Mouse (Mus musculus): ENCODE results near the gene Adamts17. TPM values are rescaled to one million over a fixed set of nuclear protein-coding genes. Genes with fewer than 3 reads are reported as not detected.

Adamts17 gene
- total and polyA plus RNA-seq, 3 experiments = 0.33 to 0.42 TPM; not detected in 1

DNA sequence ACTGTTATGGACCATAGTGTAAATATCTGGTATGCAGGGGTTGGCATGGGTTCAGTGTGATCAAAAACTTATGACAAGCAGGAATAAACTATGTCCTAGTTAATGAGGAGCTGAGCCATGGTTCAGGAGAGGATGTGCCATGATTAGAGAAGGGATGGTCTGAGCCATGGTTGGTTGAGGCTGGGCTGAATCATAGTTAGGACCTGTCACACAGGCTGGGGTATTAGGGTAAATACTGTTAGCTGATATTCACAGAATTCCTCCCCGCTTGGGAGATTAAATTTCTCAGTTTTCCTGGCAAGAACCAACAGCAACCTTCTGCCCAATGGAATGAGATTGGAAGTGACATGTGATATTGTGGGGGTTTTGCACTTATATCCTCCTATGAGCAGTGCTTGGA, 84.6 kb downstream of the Adamts17 start:
- H3K4me3 ChIP-seq (ENCODE audit: control insufficient read depth in 1 of 2, insufficient read depth in 1 of 2, low read depth in 2 of 2, low read length in 2 of 2) = no peak overlapping the region
- H3K9me3 ChIP-seq (replicated peaks; ENCODE audit: insufficient read depth, low read length) = no peaks in the 10 kb centered on the region
- TF ChIP-seq NRF1 (IDR thresholded peaks at IDR 0.05; ENCODE audit: insufficient read depth, low read depth, low read length, poor library complexity, severe bottlenecking) = no peak
- no peak for TF ChIP-seq CHD2 (IDR thresholded peaks at IDR 0.05; ENCODE audit: low read length)
- TF ChIP-seq EP300 (IDR thresholded peaks at IDR 0.05; ENCODE audit: low read depth in 1 of 2, low read length in 2 of 2) = no peak
- TF ChIP-seq MAFK (IDR thresholded peaks at IDR 0.05; ENCODE audit: borderline replicate concordance, low read depth, low read length) = no peak
- no peak overlapping the region for H3K9ac ChIP-seq (ENCODE audit: control insufficient read depth, low read depth, low read length, poor library complexity, severe bottlenecking)
- H3K27me3 ChIP-seq (ENCODE audit: control insufficient read depth in 1 of 2, insufficient read depth in 2 of 2, low read length in 2 of 2) = no peaks in the 10 kb centered on the region
- H3K36me3 ChIP-seq (ENCODE audit: control insufficient read depth in 1 of 2, insufficient read depth in 2 of 2, low read length in 2 of 2) = no peaks in the 10 kb centered on the region
- no peaks in the 10 kb centered on the region for H3K79me2 ChIP-seq (ENCODE audit: control insufficient read depth, insufficient read depth, low read length, poor library complexity)
- no peak overlapping the region for H3K27ac ChIP-seq (ENCODE audit: control insufficient read depth, low read depth, low read length)
- no peak for DNase-seq (ENCODE audit: low read depth, low spot score)
- H3K4me1 ChIP-seq (ENCODE audit: control insufficient read depth in 1 of 2, insufficient read depth in 2 of 2, low read length in 2 of 2) = no peaks in the 10 kb centered on the region

DNA sequence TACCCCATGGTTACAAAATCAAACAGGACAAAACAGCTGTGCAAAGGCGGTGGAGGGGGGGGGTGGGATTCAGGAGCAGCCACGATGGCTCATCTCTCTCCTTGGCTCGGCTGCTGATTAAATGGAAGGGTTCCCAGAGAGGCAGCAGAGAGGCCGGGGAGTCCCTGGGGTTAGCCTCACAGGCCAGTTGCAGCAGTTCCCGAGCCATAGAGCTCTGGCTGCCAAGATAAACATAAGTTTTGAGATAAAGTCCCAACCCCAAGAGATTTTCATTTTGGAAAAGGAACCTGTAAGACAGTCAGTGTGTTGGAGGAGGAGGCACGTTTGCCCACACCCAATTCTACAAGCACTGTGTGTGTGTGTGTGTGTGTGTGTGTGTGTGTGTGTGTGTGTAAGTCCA, 89.7 kb downstream of the Adamts17 start:
- H3K27me3 ChIP-seq (ENCODE audit: control insufficient read depth in 1 of 2, insufficient read depth in 2 of 2, low read length in 2 of 2) = no peaks in the 10 kb centered on the region
- no peaks in the 10 kb centered on the region for H3K79me2 ChIP-seq (ENCODE audit: control insufficient read depth, insufficient read depth, low read length, poor library complexity)
- H3K9me3 ChIP-seq (replicated peaks; ENCODE audit: insufficient read depth, low read length) = no peaks in the 10 kb centered on the region
- H3K4me1 ChIP-seq (ENCODE audit: control insufficient read depth in 1 of 2, insufficient read depth in 2 of 2, low read length in 2 of 2) = no peaks in the 10 kb centered on the region
- no peak overlapping the region for H3K4me3 ChIP-seq (ENCODE audit: control insufficient read depth in 1 of 2, insufficient read depth in 1 of 2, low read depth in 2 of 2, low read length in 2 of 2)
- H3K9ac ChIP-seq (ENCODE audit: control insufficient read depth, low read depth, low read length, poor library complexity, severe bottlenecking) = no peak overlapping the region
- no peak overlapping the region for H3K27ac ChIP-seq (ENCODE audit: control insufficient read depth, low read depth, low read length)
- DNase-seq (ENCODE audit: low read depth, low spot score) = no peak
- TF ChIP-seq GABPA (IDR thresholded peaks at IDR 0.05; ENCODE audit: low read depth, low read length) (no peak), MAZ (IDR thresholded peaks at IDR 0.05; ENCODE audit: low read depth, low read length) (no peak), CHD1 (IDR thresholded peaks at IDR 0.05; ENCODE audit: low read depth, low read length) (no peak), UBTF (IDR thresholded peaks at IDR 0.05; ENCODE audit: borderline replicate concordance, insufficient read depth, low read depth, low read length) (no peak), ZKSCAN1 (IDR thresholded peaks at IDR 0.05; ENCODE audit: low read depth, low read length) (no peak), ELF1 (IDR thresholded peaks at IDR 0.05; ENCODE audit: low read depth, low read length) (no peak), TBP (IDR thresholded peaks at IDR 0.05; ENCODE audit: low read depth, low read length) (no peak), CTCF (IDR thresholded peaks at IDR 0.05 in 2 of 3, conservative IDR thresholded peaks at IDR 0.05 in 1 of 3; ENCODE audit: control insufficient read depth in 1 of 3, insufficient read depth in 1 of 3, low read depth in 2 of 3, low read length in 3 of 3, poor library complexity in 1 of 3, severe bottlenecking in 1 of 3) (no peak), JUND (IDR thresholded peaks at IDR 0.05; ENCODE audit: low read depth, low read length) (no peak), MAFK (IDR thresholded peaks at IDR 0.05; ENCODE audit: borderline replicate concordance, low read depth, low read length) (no peak)
- no peaks in the 10 kb centered on the region for H3K36me3 ChIP-seq (ENCODE audit: control insufficient read depth in 1 of 2, insufficient read depth in 2 of 2, low read length in 2 of 2)

DNA sequence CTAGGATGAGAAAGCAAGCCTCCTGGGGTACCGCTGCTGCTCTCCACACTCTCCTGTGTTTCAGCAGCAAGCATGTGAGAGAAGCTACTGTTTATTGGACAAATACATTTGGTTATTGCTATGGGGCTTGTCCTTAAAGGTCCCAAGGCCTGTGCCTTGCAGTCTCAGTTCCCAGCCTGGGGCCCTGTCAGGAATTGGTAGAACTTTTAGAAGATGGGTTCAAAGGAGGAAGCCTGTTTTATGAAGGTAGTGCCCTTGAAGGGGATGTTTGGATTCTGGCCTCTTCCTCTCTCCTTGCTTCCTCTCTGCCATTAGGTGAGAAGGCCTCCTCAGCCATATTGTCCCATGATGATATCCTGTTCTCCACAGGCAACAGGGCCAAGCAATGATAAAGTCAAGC, 91.8 kb downstream of the Adamts17 start:
- Histone ChIP-seq H3K79me2 (ENCODE audit: control insufficient read depth, insufficient read depth, low read length, poor library complexity) (no peaks in the 10 kb centered on the region), H3K27me3 (ENCODE audit: control insufficient read depth in 1 of 2, insufficient read depth in 2 of 2, low read length in 2 of 2) (no peaks in the 10 kb centered on the region), H3K9ac (ENCODE audit: control insufficient read depth, low read depth, low read length, poor library complexity, severe bottlenecking) (no peak overlapping the region), H3K36me3 (ENCODE audit: control insufficient read depth in 1 of 2, insufficient read depth in 2 of 2, low read length in 2 of 2) (no peaks in the 10 kb centered on the region), H3K4me3 (ENCODE audit: control insufficient read depth in 1 of 2, insufficient read depth in 1 of 2, low read depth in 2 of 2, low read length in 2 of 2) (no peak overlapping the region), H3K9me3 (replicated peaks; ENCODE audit: insufficient read depth, low read length) (no peaks in the 10 kb centered on the region), H3K4me1 (ENCODE audit: control insufficient read depth in 1 of 2, insufficient read depth in 2 of 2, low read length in 2 of 2) (no peaks in the 10 kb centered on the region), H3K27ac (ENCODE audit: control insufficient read depth, low read depth, low read length) (no peak overlapping the region)
- no peak for DNase-seq (ENCODE audit: low read depth, low spot score)
- TF ChIP-seq CTCF (IDR thresholded peaks at IDR 0.05 in 2 of 3, conservative IDR thresholded peaks at IDR 0.05 in 1 of 3; ENCODE audit: control insufficient read depth in 1 of 3, insufficient read depth in 1 of 3, low read depth in 2 of 3, low read length in 3 of 3, poor library complexity in 1 of 3, severe bottlenecking in 1 of 3) = no peak
- no peak for TF ChIP-seq MAZ (IDR thresholded peaks at IDR 0.05; ENCODE audit: low read depth, low read length)
- no peak for TF ChIP-seq ZNF384 (IDR thresholded peaks at IDR 0.05; ENCODE audit: low read depth, low read length)
- TF ChIP-seq POLR2AphosphoS2 (IDR thresholded peaks at IDR 0.05; ENCODE audit: low read length) = no peak
- TF ChIP-seq CHD1 (IDR thresholded peaks at IDR 0.05; ENCODE audit: low read depth, low read length) = no peak
- TF ChIP-seq ELF1 (IDR thresholded peaks at IDR 0.05; ENCODE audit: low read depth, low read length) = no peak
- TF ChIP-seq SMC3 (IDR thresholded peaks at IDR 0.05; ENCODE audit: low read depth, low read length) = no peak
- TF ChIP-seq MYC (IDR thresholded peaks at IDR 0.05; ENCODE audit: low read depth, low read length) = no peak
- no peak for TF ChIP-seq CHD2 (IDR thresholded peaks at IDR 0.05; ENCODE audit: low read length)
- no peak for TF ChIP-seq MAFK (IDR thresholded peaks at IDR 0.05; ENCODE audit: borderline replicate concordance, low read depth, low read length)
- no peak for TF ChIP-seq HCFC1 (IDR thresholded peaks at IDR 0.05; ENCODE audit: low read depth, low read length)
- no peak for TF ChIP-seq USF1 (IDR thresholded peaks at IDR 0.05; ENCODE audit: low read depth, low read length)
- no peak for TF ChIP-seq USF2 (IDR thresholded peaks at IDR 0.05; ENCODE audit: borderline replicate concordance in 1 of 2, insufficient read depth in 1 of 2, low read depth in 1 of 2, low read length in 2 of 2)
- TF ChIP-seq EP300 (IDR thresholded peaks at IDR 0.05; ENCODE audit: low read depth in 1 of 2, low read length in 2 of 2) = no peak
- no peak for TF ChIP-seq ZC3H11A (IDR thresholded peaks at IDR 0.05; ENCODE audit: low read depth, low read length)
- TF ChIP-seq BHLHE40 (IDR thresholded peaks at IDR 0.05; ENCODE audit: borderline replicate concordance, low read depth, low read length) = no peak
- TF ChIP-seq KAT2A (conservative IDR thresholded peaks at IDR 0.05; ENCODE audit: low read depth, low read length) = no peak

All from MEL (cell line).